Mouse (Mus musculus): ENCODE data around the gene Kcnn1.

Gene Kcnn1

GRCm38 (mm10) chr8:70812055-70812454 is 51.0 kb downstream of the Kcnn1 start:
- DNase-seq (ENCODE audit: low read depth): no peak

GRCm38 (mm10) chr8:70810962-70811680 is 51.9 kb downstream of the Kcnn1 start:
- DNase-seq (ENCODE audit: low read depth): peak; percentile 63

GRCm38 (mm10) chr8:70808955-70809701 is 53.9 kb downstream of the Kcnn1 start:
- DNase-seq (ENCODE audit: low read depth): peak; percentile 39

GRCm38 (mm10) chr8:70808239-70808638 is 54.8 kb downstream of the Kcnn1 start, which contains the start of gene Il12rb1:
TSS of gene Il12rb1 (plus strand) at chr8:70808449.
- DNase-seq (ENCODE audit: low read depth): peak; percentile 57

DNA sequence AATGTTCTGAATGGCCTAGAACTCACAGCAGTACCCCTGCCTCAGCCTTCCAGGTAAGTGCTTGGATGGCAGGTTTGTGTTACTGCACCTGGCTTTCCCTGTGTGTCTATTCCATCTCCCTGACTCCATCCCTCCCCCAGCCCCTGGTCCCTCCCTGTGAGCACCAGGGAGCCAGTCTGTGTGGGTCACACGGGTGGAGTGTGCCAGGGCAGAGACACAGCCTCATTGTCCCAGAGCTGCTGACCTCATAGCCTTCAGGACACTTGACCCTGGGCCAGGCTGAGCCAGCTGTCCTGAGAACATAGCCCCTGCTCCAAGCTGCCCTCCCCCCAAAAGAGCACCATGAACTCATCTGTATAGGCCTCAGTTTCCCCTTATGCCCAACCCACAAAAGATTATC is 55.8 kb downstream of the Kcnn1 start:
- DNase-seq (ENCODE audit: low read depth): no peak

DNA sequence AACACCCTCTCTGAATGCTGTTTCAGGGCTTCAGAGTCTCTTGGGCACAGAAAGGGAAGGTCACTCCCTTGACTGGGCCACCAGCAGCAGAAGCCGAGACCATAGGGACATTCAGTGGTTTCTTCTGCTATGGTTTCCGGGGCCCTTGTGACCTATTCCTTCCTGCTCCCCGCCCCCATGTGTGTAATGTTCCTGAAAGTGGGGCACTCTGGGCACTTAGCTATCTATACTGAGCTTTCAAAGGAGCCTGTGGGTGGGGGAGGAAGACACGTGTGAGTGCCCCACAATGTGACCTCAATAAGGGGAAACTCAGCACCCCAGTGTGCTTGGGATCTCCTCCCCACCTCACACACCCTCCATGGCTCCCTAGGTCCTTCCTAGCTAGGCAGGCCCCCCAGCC is 56.5 kb downstream of the Kcnn1 start:
- peak; percentile 59 for DNase-seq (ENCODE audit: low read depth)

GRCm38 (mm10) chr8:70804481-70805206 is 58.4 kb downstream of the Kcnn1 start, which contains the start of gene Mast3:
TSS of gene Mast3 (minus strand) at chr8:70805054.
- DNase-seq (ENCODE audit: low read depth): peak; percentile 79

GRCm38 (mm10) chr8:70803761-70804480 is 59.1 kb downstream of the Kcnn1 start:
- peak; percentile 51 for DNase-seq (ENCODE audit: low read depth)

DNA sequence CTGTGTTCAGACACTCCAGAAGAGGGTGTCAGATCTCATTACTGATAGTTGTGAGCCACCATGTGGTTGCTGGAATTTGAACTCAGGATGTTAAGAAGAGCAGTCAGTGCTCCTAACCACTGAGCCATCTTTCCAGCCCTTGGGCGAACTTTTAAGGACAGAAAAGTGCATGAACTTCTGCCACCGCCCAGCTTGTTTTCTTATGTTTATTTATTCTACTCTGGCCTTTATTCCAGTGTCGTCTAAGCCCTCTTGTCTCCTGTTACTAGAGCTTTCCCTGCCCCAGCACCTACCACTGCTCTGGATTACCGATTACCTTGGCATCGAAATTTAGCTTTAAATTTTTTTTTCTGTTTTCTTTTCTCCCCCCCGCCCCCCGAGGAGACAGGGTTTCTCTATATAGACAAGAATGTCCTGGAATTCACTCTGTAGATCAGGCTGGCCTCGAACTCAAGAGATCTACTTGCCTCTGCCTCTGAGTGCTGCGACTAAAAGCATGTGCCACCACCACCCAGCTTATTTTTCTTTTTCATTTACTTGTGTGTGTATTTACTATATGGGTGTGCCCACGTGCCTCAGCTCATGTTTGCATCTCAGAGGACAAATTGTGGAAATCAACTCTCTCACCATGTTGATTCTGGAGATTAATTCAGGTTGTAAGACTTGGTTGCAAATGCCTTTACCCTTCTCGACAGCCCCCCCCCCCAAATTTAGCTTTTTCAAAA is 60.1 kb downstream of the Kcnn1 start:
- DNase-seq (ENCODE audit: low read depth): no peak

- DNase-seq (ENCODE audit: low read depth): no peak
These were observed 61.2 kb downstream of the Kcnn1 start for GRCm38 (mm10) chr8:70801830-70802229.

- DNase-seq (ENCODE audit: low read depth): peak; percentile 75
These were observed 61.9 kb downstream of the Kcnn1 start for GRCm38 (mm10) chr8:70801156-70801555.

GRCm38 (mm10) chr8:70800648-70801047 is 62.4 kb downstream of the Kcnn1 start:
- no peak for DNase-seq (ENCODE audit: low read depth)

DNA sequence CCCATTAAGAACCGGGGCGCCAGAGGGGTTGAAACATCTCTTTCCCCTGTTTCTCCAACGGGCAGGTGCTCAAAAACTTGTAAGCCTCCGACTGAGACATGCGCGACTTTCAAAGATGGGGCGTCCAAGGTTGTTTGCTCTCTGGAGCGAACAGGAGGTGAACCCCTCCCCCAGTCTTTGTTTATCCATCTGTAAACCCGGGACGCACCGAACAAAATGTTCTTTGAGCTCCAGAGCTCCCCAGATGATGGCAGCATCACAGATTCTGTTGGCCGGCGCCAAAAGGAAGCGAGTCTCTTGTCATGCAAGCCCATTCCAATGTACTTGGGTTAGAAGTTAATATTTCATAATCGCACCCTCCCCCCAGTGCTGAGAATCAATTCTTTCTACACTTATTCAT is 64.8 kb downstream of the Kcnn1 start:
- DNase-seq (ENCODE audit: low read depth): no peak

- peak; percentile 89 for DNase-seq (ENCODE audit: low read depth)
These were observed 65.7 kb downstream of the Kcnn1 start for GRCm38 (mm10) chr8:70797081-70798070.

DNA sequence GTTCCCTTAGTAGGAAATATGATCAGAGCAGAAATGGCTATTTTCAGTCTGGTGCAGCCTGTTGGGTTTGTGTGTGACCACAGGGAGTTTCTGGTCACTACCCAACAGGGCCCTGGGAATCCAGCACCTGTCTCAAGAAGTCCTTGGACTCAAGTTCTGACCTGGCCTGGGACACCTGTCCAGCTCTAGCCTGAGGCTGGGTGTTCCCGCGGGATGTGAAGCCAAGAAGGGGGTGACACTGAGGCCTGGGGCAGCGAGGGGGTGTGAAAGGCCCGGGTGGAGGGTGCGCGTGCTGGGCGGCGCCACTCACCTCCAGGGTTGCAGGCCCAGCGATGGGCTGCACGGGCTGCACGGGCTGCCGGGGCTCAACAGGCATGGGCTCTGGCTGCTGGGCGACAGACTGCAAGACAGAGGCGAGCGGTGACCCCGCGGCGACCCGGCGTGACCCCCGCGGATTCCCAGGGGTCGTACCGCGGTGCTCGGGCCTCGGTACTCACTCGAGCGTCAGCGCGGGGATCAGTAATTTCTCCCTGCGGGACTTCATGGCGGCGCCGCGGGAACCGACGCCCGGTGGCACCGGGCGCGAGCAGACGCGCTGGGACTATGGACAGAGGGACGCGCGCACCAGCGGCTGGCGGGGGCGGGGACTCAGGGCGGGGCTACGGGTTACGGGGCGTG is 66.5 kb downstream of the Kcnn1 start:
- DNase-seq (ENCODE audit: low read depth): peak; percentile 24

GRCm38 (mm10) chr8:70795370-70795769 is 67.7 kb downstream of the Kcnn1 start:
- no peak for DNase-seq (ENCODE audit: low read depth)

DNA sequence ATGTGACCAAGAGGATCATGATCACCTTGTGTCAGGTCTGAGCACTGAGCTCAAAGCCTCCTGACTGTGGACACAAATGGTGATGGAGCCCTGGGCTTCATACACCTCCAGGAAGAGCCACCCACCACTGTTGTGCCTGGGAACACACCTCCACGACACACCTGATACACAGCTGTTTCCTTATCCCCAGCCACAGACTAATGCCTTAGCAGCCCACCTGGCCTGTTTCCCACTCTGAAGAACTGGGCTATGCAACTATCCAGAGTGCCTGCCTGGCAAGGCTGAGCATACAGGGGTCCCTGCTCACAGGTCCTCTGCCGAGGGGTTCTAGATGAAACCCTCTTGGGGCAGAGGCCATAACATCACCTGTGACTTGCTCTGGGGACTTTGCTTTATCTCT is 68.8 kb downstream of the Kcnn1 start:
- no peak for DNase-seq (ENCODE audit: low read depth)

- DNase-seq (ENCODE audit: low read depth): peak; percentile 95
These were observed 70.4 kb downstream of the Kcnn1 start for GRCm38 (mm10) chr8:70792700-70793099.

Measured in naive thymus-derived CD4-positive, alpha-beta T cell, adult 2 months (primary cell).